Mouse (Mus musculus): ENCODE results near the gene Msl1.
A peak's percentile ranks its signal among the peaks of the same experiment; 100 is the strongest.
"Not testable (repeated sequence)": the region's sequence is repeated elsewhere in the genome, so short reads cannot be mapped to it uniquely, and the experiment has no call there.

The Msl1 gene

GRCm38 (mm10) chr11:98794469-98795014 is 774 bp upstream of the Msl1 start:
- peak; percentile 33 to 46 for DNase-seq (ENCODE audit: low read depth in 2 of 2, low spot score in 2 of 2)

- peak; percentile 16 to 21 for DNase-seq (ENCODE audit: low read depth in 2 of 2, low spot score in 2 of 2)
Observed at GRCm38 (mm10) chr11:98795714-98796514, 598 bp downstream of the Msl1 start.

GRCm38 (mm10) chr11:98796515-98797216 is 1.4 kb downstream of the Msl1 start:
- peak; percentile 18 to 46 for DNase-seq (ENCODE audit: low read depth in 2 of 2, low spot score in 2 of 2)

DNA sequence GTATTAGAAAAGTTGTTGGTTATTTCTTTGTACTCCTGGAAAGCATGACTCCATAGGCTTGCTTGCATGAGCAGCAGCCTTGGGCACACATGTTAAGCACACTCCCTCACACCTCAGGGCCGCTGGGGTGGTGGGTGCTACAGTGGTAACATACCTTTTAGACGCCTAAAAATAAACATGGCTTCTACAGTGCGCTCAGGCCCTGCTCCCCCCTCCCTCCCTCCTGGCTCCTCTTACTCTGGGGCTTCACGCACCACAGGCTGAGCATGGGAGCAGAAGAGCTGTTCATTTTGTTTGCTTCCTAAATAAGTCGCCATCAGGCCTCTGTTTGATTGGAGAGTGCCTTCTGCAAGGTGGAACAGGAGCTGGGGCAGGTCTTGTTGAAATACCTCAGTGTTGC is 2.0 kb downstream of the Msl1 start:
- no peak for DNase-seq (ENCODE audit: low read depth in 2 of 2, low spot score in 2 of 2)

DNA sequence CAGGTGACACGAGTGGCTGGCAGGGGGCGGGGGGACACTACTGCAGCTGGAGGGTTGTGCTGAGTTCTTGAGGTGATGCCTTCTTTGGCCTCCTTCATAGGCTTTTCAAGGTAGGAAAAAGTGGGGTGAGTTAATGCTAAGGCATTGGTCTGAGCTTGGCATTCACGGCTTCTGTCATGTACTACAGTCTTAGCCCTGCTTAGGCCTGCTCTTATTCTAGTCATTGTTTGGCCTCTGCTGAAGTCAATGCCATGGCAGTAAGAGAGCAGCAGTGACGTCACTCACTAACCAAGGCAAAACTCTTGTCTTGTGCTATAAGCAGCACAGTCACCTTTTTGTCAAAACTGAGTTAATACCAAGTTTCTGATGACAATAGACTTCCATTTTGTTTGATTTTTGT is 2.6 kb downstream of the Msl1 start:
- DNase-seq (ENCODE audit: low read depth in 2 of 2, low spot score in 2 of 2) = no peak

- DNase-seq (ENCODE audit: low read depth in 2 of 2, low spot score in 2 of 2) = no peak
Observed at GRCm38 (mm10) chr11:98804605-98805004, 9.3 kb downstream of the Msl1 start, which contains the start of gene Casc3. Gene Casc3 (plus strand): TSS chr11:98804905.

DNA sequence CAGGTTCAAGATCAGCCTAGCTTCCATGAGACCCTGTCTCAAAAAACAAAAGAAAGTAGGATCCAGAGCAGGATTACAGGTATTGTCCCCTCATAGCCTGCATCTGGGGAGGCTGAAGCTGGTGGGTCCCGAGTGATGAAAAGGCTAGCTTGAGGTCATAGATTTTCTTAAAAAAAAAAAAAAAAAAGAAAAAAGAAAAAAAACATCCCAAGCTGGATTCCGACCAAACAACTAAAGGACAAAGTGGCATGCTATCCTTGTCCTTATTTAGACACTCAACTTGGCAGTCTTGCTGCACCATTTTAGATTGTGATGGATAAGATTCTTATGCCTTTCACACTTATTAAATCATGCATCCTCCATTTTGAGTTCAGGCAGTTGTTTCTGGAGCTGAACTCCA is 13.1 kb downstream of the Msl1 start:
- no peak for DNase-seq (ENCODE audit: low read depth in 2 of 2, low spot score in 2 of 2)

- DNase-seq (ENCODE audit: low read depth in 2 of 2, low spot score in 2 of 2) = peak; percentile 97 to 98
Observed at GRCm38 (mm10) chr11:98809457-98810290, 14.4 kb downstream of the Msl1 start.

DNA sequence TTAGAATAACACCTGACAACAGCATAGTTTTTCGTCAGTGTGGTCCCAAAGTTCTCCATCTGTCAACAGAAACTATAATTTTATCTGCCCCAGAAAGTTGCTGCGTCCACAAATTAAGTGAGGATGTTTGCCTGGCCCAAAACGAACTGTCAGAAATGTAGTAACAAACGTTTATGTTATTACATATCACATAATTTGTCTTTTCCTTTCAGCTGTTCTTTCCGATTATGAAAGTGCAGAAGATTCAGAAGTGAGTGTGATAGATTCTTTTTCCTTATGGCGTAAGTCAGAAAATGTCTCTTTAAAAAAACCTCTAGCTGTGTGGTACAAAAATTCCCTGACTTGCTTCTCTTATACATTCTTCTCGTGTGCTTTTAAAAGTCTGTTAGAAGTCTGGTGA is 15.4 kb downstream of the Msl1 start:
- DNase-seq (ENCODE audit: low read depth in 2 of 2, low spot score in 2 of 2) = no peak

DNA sequence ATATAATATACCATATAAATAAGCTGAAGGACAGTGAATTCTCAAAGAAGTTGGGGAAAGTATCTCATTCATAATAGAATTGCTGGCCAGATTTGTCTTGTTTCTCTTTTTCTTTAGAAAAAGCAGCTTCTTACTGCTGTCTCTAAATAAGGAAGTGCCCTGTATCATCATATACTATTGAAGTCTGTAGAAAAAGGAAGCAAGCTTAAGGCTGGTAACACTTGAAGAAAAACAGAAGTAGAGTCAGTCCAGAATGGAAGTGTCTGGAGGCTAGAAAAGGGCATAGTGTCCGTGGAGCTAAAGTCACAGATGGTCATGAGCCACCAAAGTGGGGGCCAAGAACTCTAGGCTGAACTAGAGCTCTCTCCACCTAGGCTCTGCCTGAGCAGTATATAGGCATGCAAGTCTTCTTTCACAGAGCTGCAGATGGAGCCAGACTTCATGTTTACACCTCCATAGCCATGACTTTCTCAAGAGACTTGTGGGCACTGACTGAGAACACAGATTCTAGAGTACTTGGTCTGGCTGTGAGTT is 21.5 kb downstream of the Msl1 start:
- DNase-seq (ENCODE audit: low read depth in 2 of 2, low spot score in 2 of 2) = no peak

DNA sequence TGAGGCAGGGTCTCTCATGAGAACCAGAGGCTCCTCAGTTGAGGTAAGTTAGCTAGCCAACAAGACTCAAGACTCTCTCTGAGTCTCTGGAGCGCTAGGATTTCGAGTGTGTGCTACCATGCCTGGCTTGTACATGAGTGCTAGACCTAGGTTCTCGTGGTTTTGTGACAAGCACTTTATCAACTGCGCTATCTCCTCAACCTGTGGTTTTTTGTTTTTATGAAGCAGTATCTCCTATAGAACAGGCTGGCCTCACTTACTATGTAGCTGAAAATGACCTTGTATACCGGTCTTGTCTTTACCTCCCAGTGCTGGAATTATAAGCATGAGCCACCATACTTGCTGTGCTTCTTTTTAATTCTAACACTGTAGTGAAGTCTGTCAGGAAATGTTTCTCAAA is 25.7 kb downstream of the Msl1 start:
- no peak for DNase-seq (ENCODE audit: low read depth in 2 of 2, low spot score in 2 of 2)

DNA sequence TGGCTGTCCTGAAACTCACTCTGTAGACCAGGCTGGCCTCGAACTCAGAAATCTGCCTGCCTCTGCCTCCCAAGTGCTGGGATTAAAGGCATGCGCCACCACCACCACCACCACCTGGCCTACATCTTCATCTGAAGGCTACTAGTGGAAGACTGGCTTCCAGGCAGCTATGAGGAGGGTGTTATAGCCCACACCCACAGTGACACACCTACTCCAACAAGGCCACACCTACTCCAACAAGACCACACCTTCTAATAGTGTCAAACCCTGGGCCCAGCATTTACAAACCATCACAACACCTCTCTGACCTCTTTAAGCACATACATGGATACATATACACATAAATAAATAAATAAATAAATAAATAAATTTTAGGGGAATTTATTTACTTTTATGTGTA is 30.8 kb downstream of the Msl1 start:
- DNase-seq (ENCODE audit: low read depth in 2 of 2, low spot score in 2 of 2) = not testable (repeated sequence)

- no peak for DNase-seq (ENCODE audit: low read depth in 2 of 2, low spot score in 2 of 2)
Observed at GRCm38 (mm10) chr11:98827877-98828276, 32.6 kb downstream of the Msl1 start.

DNA sequence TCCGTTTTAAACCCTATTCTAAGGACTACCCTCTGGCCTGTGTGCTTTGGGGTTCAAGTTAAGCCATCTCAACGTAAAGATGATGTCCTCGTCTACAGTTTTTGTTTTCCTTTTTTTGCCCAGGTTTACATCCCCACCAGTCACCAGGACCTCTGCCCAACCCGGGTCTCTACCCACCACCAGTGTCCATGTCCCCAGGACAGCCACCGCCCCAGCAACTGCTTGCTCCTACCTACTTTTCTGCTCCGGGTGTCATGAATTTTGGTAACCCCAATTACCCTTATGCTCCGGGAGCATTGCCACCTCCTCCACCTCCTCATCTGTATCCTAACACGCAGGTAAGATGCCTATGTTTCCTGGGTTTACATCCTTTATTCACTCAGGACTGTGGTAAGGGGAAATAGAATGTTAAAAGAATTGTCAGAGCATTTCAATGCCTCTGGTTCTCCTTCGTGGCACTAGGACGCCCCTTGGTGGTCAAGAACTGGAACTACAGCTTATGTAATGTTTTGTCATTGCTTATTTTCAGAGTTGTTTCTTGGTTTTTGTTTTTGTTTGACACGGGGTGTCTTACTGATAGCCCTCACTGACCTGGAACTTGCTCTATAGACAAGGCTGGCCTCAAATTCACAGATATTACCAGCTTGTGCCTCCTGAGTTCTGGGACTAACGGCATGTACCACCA is 33.9 kb downstream of the Msl1 start:
- peak; percentile 44 to 51 for DNase-seq (ENCODE audit: low read depth in 2 of 2, low spot score in 2 of 2)

- no peak for DNase-seq (ENCODE audit: low read depth in 2 of 2, low spot score in 2 of 2)
Observed at GRCm38 (mm10) chr11:98829875-98830274, 34.6 kb downstream of the Msl1 start.

DNA sequence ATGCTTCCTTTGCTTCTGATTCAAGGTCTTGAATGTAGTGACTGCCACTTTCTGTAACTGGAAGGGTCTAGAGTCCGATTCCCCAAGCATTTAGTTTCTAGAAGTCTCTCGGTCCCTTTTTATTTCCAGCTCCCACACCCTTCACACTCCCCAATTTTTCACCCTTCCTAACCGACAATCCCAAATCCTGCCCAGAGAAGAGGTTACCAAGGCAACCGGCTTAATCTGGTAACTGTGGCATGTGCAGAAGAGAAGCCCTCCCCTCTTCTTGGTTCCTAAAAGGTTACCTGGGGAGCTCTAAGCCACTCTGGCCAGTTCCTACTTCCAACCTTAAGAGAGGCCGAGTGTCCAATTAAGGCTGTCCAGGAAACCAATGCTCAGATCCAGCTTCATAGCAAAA is 40.0 kb downstream of the Msl1 start:
- no peak for DNase-seq (ENCODE audit: low read depth in 2 of 2, low spot score in 2 of 2)

- DNase-seq (ENCODE audit: low read depth in 2 of 2, low spot score in 2 of 2) = no peak
Observed at GRCm38 (mm10) chr11:98835725-98836124, 40.4 kb downstream of the Msl1 start.

GRCm38 (mm10) chr11:98836128-98836527 is 40.8 kb downstream of the Msl1 start:
- DNase-seq (ENCODE audit: low read depth in 2 of 2, low spot score in 2 of 2) = no peak

DNA sequence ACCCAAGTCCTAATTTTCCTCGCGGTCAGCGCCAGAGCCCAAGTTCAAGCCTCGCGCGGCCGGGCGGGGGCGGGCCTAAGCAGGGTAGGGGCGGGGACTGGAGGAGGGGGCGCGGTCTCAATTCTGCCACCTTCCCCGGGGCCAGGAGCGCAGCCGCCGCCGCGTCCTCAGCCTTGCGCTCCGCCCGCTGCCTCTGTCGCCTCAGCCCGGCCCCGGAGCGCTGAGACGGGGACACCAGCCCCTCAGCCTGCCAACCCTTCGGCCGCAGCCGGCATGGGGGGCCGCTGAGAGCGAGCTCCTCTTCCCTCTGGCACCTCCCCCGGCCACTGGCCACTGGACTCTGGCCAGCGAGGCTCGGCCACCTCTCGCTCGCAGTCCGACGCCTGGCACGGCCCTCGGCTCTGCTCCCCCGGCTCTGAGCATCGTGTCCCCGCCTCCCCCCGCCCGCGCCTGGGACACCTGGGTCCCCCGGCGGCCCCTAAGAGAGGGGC is 41.4 kb downstream of the Msl1 start, which contains the start of gene Rapgefl1:
Gene Rapgefl1 (plus strand): TSS at position 135 of the 491 bp plus-strand sequence.
- peak; percentile 43 to 64 for DNase-seq (ENCODE audit: low read depth in 2 of 2, low spot score in 2 of 2)

- DNase-seq (ENCODE audit: low read depth in 2 of 2, low spot score in 2 of 2) = peak in 1 of 2 experiments; percentile 11
Observed at GRCm38 (mm10) chr11:98837231-98837704, 42.0 kb downstream of the Msl1 start.
